Mouse (Mus musculus) cerebellum, adult 9-10 months (tissue): ENCODE data around the gene Map3k7cl.

Experiments used
- DNase-seq: peaks from one replicate; pipeline ENCODE4 v3.0.0; 2022

Map3k7cl gene

DNA sequence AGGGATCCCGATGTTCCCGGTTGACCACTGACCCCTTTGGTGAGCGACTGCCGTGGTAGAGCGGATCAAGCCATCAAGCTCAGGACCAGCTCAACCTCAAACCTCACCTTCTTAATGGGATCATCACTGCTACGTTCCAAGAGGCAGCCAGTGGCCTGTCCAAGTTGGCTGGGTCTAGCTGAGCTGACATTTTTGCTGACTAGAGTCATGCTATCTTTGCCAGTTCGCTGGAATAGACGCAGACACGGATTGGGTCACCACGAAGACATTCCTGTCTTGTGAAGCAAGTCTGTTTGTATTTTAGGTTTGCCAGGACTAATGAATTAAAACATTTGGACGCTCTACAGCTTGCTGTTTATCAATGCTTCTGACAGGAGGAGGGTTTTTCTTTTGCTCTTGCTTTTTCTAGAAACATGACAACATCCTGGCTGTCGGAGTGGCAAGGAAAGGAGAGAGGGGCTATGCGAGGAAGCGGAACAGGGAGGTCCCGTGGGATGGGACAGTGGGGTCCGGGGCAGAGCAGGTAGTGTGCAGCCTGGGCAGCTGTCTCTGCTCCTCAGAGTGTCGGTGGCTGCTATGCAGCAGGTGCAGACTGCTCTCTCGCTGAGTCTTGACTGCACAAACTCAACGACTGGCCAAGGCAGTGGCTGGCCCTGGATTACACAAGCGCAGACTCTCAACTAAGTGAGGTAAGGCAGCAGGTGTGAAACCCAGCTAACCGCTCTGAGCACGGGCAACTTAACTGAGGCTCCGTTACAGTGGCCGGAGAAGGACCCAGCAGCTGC lies at the start of gene Map3k7cl:
Map3k7cl (plus strand) TSS at position 424 of the 785 bp plus-strand sequence.
- DNase-seq, result no peak

DNA sequence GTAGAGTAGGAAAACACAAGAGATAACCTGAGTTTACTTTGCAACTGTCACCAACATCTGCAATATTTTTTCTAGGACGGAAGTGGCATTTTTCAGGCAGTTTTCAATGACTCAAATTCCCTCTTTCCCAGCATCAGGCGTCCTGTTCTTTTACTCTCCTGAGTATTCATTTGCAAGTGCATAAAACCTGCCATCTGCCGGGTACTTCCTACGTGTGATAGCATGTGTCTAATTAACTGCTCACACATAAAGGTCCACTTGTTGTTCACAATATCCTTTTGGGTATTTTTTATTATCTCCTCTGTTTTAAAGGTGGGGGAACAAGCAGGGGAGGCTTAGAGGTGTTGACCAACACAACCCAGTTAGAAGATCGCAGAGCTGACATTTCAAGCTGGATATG lies 41.4 kb upstream of the Map3k7cl start:
- DNase-seq, result no peak

DNA sequence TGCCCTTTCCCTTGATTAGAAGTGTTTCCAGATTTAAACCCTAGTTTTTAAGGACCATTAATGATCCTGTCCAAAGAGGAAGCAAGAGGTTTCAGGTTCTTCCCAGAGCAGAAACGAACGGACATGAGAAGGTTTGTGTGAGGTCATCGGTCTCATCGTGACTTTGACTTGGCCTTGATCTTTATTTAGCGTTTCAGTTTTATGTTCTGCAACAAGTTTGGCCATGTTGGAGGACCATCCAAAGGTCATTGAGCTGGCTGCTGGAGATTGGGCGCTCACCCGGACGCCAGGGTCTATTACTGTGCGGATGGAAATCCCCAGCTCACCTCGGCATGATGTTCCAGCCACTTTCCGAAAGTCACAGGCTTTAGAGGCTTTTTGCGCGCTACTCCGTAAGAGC lies 40.8 kb upstream of the Map3k7cl start:
- no peak for DNase-seq

DNA sequence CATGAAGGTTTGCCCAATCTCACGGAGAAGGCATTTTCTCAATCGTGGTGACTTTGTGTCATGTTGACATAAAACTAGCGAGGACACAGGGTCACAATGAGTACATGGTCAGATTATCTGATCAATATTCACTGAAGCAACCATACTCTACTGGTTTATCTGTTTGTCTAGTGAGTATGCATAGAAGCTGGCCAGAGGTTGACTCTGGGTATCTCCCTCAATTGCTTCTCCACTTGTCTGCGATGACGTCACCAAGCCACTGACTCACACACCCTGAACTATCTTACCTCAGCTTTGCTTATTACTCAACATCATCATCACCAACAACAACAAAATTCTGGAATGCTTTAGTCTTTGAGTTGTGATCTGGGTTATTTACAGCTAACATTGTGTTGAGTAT lies 28.9 kb upstream of the Map3k7cl start:
- DNase-seq, result no peak

DNA sequence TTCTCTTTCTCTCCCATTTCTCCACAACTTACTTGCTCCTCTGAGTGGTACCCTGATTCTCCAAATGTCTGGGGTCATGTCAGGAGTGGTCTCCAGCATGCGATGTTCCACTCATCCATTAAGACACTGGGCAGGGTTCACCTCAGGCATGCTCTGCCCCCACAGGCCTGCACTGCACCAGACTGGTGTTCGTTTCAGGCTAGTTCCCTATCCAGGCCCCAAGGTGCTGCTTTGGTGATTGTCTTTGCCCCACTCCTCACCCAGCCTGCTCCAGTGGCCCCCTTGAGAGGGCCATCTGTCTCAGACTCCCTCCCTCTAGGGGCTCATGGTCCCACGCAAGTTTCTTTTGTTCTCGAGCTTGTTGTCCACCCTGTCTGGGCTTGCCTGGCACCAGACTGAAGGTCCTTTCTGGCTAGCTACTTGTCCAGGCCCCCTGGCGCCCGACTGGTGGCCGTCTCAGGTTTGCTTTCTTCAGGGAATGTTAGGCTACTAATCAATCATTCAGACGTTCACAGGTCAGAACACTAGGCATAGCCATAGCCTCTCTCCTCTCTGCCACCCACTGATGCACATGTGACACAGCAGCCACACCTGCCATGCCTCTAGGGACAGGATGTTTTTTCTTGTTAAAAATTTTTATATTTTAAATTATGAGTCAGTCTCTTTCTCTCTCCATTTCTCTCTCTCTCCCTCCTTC lies 25.4 kb upstream of the Map3k7cl start:
- no peak for DNase-seq

DNA sequence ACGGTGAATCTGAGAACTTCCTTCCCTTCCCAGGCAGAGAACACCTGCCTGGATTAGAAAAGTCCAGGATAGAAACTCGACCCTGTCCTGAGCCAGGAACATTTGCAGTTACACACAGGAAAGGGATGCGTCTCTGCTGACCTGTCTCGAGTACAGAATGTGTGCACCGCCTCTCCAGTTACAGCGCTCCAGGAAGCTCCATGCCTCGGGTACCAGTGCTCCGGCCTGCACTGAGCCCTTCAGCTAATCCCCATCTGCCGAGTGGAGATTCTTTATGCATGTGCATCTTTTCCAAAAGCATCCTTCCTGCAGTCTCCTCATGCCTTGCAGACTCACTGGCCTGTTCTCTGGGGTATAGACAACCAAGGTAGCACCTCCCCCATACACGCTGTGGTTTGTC lies 24.4 kb upstream of the Map3k7cl start:
- no peak for DNase-seq

DNA sequence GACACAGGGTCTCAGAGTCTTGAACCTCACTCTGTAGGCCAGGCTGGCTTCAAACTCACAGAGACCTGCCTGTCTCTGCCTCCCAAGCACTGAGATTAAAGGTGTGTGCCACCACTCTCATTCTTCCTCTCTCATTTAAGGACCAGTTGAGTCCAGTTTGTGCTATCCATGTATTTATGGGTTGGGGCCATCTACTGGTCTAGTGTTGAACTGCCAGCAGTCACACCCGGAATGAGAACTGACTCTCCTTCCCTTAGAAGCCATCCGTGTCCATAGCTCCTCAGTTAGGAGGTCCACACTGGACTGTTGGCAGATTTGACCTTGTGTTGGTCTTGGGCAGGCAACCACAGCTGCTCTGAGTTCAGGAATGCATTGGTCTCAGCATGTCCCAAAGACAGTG lies 4.8 kb upstream of the Map3k7cl start:
- DNase-seq, result no peak

DNA sequence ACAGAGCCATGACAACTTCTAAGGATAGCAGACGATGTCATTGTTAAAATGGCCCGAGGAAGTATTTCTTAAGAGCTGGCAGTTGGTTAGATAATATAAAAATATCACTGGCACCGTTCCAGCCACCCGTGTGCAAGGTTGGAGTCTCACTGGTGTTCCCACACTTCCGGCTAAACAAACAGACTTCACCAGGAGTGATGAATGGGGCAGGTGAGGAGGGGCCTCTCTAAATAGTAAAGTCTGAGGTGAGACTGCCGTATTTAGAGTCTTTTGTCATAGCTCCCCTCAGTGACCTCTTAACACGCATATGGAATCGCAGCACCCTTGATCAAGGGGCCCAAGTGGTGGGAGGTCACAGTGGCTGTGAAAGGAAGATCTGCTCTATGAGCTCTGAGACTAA lies 3.2 kb downstream of the Map3k7cl start:
- no peak for DNase-seq

DNA sequence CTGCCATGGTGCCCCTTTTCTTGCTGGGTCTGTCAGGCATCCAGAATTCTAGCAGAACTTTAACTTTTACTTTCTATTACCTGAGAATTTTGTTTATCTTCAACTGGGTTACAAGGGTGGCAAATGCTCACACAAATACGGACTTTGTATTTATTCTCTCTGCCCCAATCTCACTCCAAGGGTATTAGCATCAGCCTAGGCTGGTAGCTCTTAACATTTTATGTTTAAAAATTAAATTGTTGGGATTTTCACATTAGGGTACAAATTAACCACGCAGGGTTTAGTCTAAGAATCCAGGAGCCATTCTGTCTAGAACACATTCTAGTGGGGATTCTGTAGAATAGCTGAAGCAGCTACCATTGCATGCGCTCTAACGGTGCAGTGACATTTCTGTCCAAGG lies 8.4 kb downstream of the Map3k7cl start:
- no peak for DNase-seq

DNA sequence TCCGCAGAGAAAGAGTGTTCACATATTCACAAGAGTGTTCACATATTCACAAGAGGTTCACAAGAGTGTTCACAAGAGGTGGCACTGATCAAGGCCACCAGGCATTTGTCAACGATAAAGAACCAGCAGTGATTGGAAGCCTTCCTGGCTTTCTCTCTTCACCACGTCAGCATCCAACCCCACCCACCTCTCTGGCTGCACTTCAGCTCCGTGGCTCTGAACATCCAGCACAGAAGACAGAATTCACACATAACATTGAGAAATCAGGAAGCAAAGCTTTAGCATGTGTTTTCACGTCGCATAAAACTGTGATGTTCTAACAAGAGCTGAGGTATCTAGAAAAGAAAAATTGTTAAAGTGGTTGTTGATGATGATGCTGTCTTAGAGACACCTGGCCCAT lies 10.4 kb downstream of the Map3k7cl start:
- no peak for DNase-seq

DNA sequence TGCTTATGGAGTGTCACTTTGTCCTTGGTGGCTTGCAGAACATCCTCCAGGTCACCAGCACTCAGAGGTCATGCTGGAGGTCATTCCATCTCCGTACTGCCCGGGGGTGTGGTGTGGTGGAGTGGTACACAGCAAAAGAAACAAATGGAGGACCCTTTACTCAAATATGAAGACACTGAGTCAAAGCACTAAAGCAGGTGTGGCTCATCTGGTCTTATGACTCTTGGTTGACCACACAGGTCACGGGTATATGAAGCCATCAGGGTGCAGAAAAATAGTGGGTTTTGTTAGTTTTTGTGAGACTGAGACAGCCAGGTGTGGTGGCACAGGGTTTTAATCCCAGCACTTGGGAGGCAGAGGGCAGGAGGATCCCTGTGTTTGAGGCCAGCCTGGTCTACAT lies 11.4 kb downstream of the Map3k7cl start:
- DNase-seq, result no peak

DNA sequence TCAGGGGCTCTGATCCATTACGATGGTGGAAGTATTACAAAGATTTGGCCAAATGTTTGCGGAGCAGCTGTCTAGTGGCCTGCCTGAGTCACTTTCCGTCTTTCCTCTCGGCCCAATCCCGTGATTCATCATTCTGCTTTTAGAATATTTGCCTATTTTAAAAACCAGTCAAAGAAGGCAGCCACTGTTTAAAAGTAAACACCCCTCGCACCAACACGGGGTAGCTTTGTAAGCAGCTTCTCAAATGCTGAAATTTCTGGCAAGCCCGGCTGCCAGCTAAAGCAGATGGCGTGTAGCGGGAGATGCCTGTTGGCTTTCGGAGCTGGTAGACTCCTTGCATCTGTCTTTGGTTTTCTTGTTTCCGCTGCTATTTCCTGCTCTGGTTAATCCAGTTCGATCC lies 14.4 kb downstream of the Map3k7cl start:
- DNase-seq, result peak; percentile 65

DNA sequence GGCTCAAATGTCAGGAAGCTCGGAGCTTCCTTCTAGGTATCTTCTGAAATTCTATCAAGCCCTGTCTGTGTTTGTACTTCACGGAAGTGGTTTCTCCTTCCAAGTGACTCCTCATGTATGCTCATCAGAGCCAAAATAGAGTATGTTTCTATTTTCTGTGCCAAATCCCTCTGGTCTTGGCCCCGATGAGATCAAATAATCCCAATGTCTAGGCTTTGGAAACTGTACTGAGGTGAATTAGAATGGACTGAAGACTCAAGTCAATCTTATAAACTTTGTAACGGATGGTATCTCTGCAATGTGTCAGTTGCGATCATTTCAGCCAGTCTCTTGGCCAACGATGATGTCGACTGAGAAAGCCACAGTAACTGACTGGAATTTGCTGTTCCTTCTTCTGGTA lies 15.1 kb downstream of the Map3k7cl start:
- peak; percentile 30 for DNase-seq

DNA sequence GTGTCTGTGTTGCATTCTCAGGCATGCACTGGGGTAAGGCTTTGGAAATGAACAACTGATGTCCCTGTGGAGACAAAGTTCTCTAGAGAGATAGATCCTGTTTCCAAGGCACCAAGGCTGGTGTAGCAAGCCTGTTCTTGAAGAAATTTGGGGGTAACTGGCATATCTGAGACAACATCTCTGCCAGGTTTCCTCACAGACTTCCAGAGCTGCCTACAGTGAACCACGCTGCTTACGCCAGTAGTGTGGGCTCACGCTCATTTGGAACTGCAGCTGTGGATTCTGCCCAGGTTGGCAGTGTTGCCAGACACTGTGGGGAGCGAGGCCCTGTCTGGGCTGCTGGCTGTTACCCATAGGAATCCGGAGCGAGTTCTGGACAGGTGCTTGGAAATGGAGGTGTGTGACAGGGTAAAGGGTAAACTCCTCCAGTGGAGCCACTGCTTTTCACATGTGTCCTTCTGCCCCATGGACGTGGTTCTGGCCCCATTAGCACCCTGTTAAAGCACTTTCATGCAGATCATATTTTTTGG lies 16.5 kb downstream of the Map3k7cl start:
- DNase-seq, result no peak

DNA sequence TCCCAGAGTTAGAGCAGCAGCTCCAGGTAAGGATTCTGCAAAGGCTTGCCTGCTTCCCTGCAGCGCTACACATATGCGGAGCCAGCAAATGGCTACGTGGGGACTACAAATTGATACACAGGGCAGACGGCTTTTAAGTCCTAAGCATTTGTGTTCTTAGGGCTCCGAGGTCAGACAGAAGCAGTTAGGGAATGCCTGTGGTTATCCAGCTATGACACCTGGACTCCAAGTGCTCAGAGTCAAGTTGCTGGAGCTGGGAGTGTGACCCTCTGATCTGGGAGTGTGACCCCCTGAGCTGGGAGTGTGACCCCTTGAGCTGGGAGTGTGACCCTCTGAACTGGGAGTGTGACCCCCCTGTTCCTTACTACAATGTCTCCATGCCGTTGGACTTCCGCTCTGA lies 17.2 kb downstream of the Map3k7cl start:
- DNase-seq, result no peak

DNA sequence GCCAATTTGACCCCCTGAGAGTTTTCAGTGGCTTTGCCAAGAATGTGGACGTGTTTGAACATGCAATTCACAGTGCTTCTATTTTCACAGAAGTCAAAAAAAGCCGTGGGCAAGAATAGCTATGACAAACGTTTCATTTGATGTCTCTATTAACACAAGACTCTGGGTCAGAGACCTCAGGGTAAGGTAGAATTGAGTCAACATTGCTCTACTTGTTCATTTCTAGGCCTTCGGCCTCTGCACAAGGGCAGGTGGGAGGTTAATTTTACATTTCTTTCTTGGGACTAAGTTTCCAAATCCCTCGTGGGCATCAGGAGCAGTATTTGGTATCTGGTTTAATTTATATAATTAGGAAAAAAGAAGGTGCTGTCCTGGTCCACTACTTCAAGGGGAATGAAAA lies 20.3 kb downstream of the Map3k7cl start:
- no peak for DNase-seq

DNA sequence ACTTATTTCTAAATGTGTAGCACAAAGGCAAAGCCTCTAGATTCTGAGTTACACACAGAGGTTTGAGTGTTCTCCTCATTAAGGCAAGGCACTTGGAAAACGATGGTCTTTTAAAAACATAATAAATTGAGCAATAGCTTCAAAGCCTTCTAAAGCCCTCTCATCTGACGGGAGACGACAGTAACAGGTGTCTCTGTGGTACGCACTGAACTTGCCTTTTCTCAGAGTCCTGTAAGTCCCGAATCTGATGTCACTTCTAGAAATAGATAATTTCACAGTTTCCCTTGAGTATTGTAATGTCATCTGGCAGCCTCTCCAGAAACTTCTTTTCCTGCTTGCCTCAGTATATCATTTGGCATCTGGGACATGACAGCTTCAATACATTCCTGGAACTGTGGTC lies 21.0 kb downstream of the Map3k7cl start:
- DNase-seq, result no peak

DNA sequence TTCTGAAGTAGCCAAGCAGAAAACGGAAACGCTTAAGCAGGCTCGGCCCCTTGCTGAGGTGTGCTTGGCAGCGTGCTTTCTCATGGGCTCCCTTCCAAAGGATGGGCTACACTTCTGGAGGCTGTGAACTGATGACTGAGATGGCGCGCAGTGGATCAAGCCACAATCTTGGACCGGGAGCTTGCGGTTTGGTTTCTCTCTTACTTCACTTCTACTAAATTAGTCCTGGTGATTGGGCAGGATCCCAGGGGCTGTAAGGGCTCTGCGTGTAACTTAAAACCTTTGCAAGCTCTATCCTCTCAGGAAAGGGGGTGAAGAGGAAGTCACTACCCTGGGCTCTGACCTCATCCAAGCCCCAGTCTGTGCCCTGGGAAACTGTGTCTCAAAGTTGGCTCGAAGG lies 22.5 kb downstream of the Map3k7cl start:
- no peak for DNase-seq

DNA sequence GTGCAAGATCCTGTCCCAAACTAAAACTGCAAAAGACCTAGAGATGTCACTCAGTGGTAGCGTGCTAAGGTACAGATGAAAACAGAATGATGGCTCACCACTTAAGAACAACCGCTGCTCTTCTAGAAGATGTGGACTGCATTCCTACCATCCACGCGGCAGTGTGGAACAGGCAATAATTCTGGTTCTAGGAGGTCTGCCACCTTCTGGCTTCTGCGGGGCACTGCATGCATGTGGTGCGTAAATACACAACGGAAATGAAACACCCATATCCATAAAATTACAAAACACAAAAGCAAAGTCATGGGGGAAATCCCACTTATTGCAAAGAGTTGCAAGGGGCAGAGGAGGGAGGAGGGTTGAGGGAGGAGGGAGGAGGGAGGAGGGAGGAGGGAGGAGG lies 25.8 kb downstream of the Map3k7cl start:
- peak; percentile 60 for DNase-seq

DNA sequence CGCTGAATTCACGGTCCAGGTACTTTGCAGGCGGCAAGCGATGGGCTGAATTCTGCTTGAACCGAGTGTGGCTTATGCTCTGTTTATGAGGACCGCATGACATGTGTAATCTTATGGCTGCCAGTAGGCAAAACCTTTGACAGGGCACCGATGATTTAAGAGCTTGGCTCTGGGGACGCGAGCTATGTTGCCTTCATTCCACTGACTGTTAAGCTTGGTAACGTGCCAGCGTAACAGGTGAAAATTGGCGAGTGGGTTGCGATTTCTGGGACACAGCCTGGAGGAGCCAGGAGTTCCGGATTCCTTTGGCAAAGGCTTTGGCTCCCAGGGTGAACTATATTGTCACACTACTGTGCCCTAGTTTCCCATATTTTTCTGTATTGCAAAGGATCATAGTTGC lies 26.3 kb downstream of the Map3k7cl start:
- peak; percentile 93 for DNase-seq

DNA sequence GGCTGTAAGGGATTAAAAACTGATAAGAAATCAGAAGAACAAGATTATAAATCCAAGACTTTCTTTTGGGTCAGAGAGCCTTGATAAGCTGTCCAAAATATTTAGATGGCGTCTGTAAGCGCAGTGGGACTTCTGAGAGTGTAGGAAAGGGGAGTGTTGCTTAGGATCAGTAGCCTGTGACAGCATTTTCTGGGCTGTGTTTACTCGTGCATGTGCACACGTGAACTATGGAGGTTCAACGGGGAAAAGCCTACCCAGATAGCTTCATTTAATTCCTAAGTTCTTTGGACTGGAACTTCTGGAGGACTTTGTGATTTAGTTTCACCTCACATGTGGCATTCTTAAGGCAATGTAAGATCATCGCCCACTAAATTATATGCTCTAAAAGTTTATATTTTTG lies 29.6 kb downstream of the Map3k7cl start:
- DNase-seq, result no peak

DNA sequence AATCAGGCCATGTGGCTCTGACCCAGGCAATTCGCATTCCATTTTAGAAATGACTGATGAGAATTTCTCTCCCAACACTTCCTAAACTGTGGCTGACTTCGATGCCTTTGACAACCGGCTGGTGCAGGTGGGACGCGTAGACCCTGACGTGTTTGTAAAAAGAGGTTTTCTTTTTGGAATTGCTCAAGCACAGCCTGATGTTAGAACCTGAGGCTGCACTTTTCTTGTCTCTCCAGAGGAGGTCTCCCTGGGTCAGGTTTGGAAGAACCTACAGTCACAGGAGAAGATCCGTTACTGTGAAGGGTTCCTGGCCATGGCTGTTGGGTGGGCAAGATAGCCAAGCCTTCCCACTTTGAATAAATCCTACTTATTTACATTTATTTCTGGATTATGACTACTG lies 31.5 kb downstream of the Map3k7cl start:
- no peak for DNase-seq

DNA sequence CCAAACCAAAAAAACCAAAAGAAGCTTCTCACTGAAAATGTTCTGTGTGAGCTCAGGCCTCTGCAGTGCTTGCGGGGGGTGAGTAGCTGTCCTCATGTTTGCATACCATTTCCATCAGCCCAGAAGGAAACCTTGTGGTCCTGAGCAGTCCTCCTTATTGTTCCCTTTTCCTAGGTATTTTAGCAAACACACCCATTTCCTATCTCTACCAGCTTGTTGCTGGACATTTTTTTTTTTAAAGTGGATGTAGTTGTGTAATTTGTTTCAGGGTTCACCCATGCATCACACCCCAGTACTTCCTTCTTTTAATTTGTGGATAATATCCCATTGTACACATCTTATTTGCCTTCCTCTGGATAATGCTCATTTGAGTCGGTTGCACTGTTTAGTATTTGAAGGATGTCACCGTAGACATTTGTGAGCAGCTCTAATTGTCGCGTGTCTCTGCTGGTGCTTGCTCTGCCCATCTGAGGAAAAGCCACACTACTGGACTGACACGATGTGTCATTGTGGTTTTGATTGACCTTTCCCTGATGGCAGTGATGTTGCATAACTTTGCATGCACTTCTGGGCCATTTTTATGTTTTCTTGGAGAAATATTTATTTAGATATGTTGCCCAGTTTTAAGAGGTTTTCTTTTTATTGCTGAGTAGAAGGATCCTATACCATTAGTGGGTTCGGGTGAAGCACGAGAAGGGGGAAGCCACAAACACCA lies 32.6 kb downstream of the Map3k7cl start:
- no peak for DNase-seq

DNA sequence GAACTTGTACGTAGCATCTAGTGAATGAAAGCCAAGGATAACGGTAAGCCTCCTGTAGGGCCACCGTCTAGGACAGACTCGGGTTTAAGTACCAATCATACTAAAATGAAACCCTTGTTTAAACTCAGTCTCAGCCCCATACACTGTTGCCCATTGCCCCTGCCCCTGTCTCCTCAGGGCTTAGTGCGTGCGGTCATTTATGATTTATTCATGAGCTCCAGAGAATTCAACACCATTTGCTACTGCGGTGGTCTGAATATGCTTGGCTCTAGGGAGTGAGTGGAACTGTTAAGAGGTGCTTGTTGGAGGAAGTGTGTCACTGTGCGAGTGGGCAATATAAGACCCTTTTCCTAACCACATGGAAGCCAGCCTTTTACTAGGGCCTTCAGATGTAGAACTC lies 34.7 kb downstream of the Map3k7cl start:
- no peak for DNase-seq
